Mouse (Mus musculus): ENCODE results near the gene Arl3. TPM values are rescaled to one million over a fixed set of nuclear protein-coding genes. Genes with fewer than 3 reads are reported as not detected.

Gene Arl3
- total and polyA plus RNA-seq, 3 experiments: 24.1 to 46.5 (median 45.3) TPM

- Histone ChIP-seq H3K4me1 (ENCODE audit: control insufficient read depth in 1 of 2, insufficient read depth in 2 of 2) (peaks cover 9 to 98% of the 10 kb centered on the region in 2 experiments), H3K27me3 (replicated peaks) (no peaks in the 10 kb centered on the region), H3K4me3 (replicated peaks in 1 of 3; ENCODE audit: low read depth in 2 of 3, low read length in 2 of 3, poor library complexity in 1 of 3) (no peak overlapping the region), H3K79me2 (replicated peaks; ENCODE audit: control insufficient read depth, extremely low read depth, insufficient read depth, poor library complexity, severe bottlenecking) (no peaks in the 10 kb centered on the region), H3K9ac (ENCODE audit: insufficient read depth, low read depth) (no peak overlapping the region), H3K4me2 (ENCODE audit: insufficient read depth, low read depth, poor library complexity, severe bottlenecking) (no peak overlapping the region), H3K27ac (ENCODE audit: insufficient read depth, low read depth) (no peak overlapping the region), H3K9me3 (replicated peaks; ENCODE audit: low read length) (no peaks in the 10 kb centered on the region), H3K36me3 (replicated peaks in 1 of 2; ENCODE audit: control insufficient read depth in 1 of 2, insufficient read depth in 1 of 2, low read length in 1 of 2) (peaks cover 0 to 3% of the 10 kb centered on the region in 2 experiments)
- no peak for TF ChIP-seq ZMIZ1 (IDR thresholded peaks at IDR 0.05; ENCODE audit: low read depth, low read length)
- TF ChIP-seq ZNF384 (IDR thresholded peaks at IDR 0.05; ENCODE audit: low read depth, low read length): peak; percentile 16; the same call in 1 of the 2 replicates
- DNase-seq (ENCODE audit: extremely low read depth): no peak
- in situ Hi-C loops (cut with MboI; ENCODE audit: low pct_ligation_motif_present, low pct_unique_long_range_greater_than_20kb, low sequenced_read_pairs): no loop called here
- dilution Hi-C loops (cut with MboI; ENCODE audit: extremely low pct_ligation_motif_present, extremely low pct_unique_long_range_greater_than_20kb, low sequenced_read_pairs): no loop called here
Measured at GRCm38 (mm10) chr19:46530449-46530990, 42.5 kb downstream of the Arl3 start.

- H3K4me2 ChIP-seq (ENCODE audit: insufficient read depth, low read depth, poor library complexity, severe bottlenecking): no peak overlapping the region
- H3K27me3 ChIP-seq (replicated peaks): no peaks in the 10 kb centered on the region
- H3K27ac ChIP-seq (ENCODE audit: insufficient read depth, low read depth): no peak overlapping the region
- no peak for DNase-seq (ENCODE audit: extremely low read depth)
- dilution Hi-C loops (cut with MboI; ENCODE audit: extremely low pct_ligation_motif_present, extremely low pct_unique_long_range_greater_than_20kb, low sequenced_read_pairs) (no loop called here), in situ Hi-C loops (cut with MboI; ENCODE audit: low pct_ligation_motif_present, low pct_unique_long_range_greater_than_20kb, low sequenced_read_pairs) (no loop called here)
- H3K36me3 ChIP-seq (replicated peaks in 1 of 2; ENCODE audit: control insufficient read depth in 1 of 2, insufficient read depth in 1 of 2, low read length in 1 of 2): peaks cover 0 to 3% of the 10 kb centered on the region in 2 experiments
- TF ChIP-seq MAZ (IDR thresholded peaks at IDR 0.05; ENCODE audit: low read depth, low read length) (no peak), HCFC1 (IDR thresholded peaks at IDR 0.05; ENCODE audit: low read depth, low read length) (no peak), RAD21 (IDR thresholded peaks at IDR 0.05; ENCODE audit: low read depth, low read length) (no peak), IRF4 (IDR thresholded peaks at IDR 0.05; ENCODE audit: low read depth, low read length) (no peak), BHLHE40 (IDR thresholded peaks at IDR 0.05; ENCODE audit: low read depth, low read length) (no peak), USF1 (IDR thresholded peaks at IDR 0.05; ENCODE audit: low read depth, low read length) (no peak), MAFK (IDR thresholded peaks at IDR 0.05; ENCODE audit: insufficient replicate concordance, low read length) (no peak), CHD1 (IDR thresholded peaks at IDR 0.05; ENCODE audit: low read depth, low read length) (no peak), JUN (IDR thresholded peaks at IDR 0.05; ENCODE audit: insufficient read depth, low read depth, low read length) (no peak), UBTF (IDR thresholded peaks at IDR 0.05; ENCODE audit: low read depth, low read length) (no peak), ELF1 (IDR thresholded peaks at IDR 0.05; ENCODE audit: low read depth, low read length) (no peak), GABPA (IDR thresholded peaks at IDR 0.05; ENCODE audit: insufficient replicate concordance, low read depth, low read length) (no peak), RCOR1 (conservative IDR thresholded peaks at IDR 0.05; ENCODE audit: low read depth, low read length) (no peak), ZC3H11A (IDR thresholded peaks at IDR 0.05; ENCODE audit: low read depth, low read length) (no peak), MYC (IDR thresholded peaks at IDR 0.05; ENCODE audit: low read depth, low read length) (no peak), NRF1 (IDR thresholded peaks at IDR 0.05; ENCODE audit: low read depth, low read length) (no peak), CHD2 (IDR thresholded peaks at IDR 0.05; ENCODE audit: low read length) (no peak), ZNF384 (IDR thresholded peaks at IDR 0.05; ENCODE audit: low read depth, low read length) (no peak), ETS1 (conservative IDR thresholded peaks at IDR 0.05; ENCODE audit: low read depth, low read length) (no peak)
- H3K4me3 ChIP-seq (replicated peaks in 1 of 3; ENCODE audit: low read depth in 2 of 3, low read length in 2 of 3, poor library complexity in 1 of 3): no peak overlapping the region
- peaks cover 12 to 99% of the 10 kb centered on the region in 2 experiments for H3K4me1 ChIP-seq (ENCODE audit: control insufficient read depth in 1 of 2, insufficient read depth in 2 of 2)
- H3K9ac ChIP-seq (ENCODE audit: insufficient read depth, low read depth): no peak overlapping the region
- no peaks in the 10 kb centered on the region for H3K9me3 ChIP-seq (replicated peaks; ENCODE audit: low read length)
- no peaks in the 10 kb centered on the region for H3K79me2 ChIP-seq (replicated peaks; ENCODE audit: control insufficient read depth, extremely low read depth, insufficient read depth, poor library complexity, severe bottlenecking)
Measured at GRCm38 (mm10) chr19:46529601-46530448, 43.2 kb downstream of the Arl3 start.

Measured in CH12.LX (cell line).